Mouse (Mus musculus) hindbrain, embryonic 16.5 days (tissue): ENCODE measurements around the gene Magel2. TPM values are rescaled to one million over a fixed set of nuclear protein-coding genes. Genes with fewer than 3 reads are reported as not detected.
A peak's percentile ranks its signal among the peaks of the same experiment; 100 is the strongest.

ENCODE experiments used
- ATAC-seq: fragments of 200-750 bp; cut with Nextera tagmentation; 2 replicates; pipeline ENCODE4 v1.8.0; 2017; ENCODE audit warnings: moderate TSS enrichment, moderate library complexity
- H3K27ac ChIP-seq: fragments of 300-500 bp; sonication (generic); 2 replicates; pipeline ENCODE4 v1.5.1; 2014; ENCODE audit warnings: low read depth, mild to moderate bottlenecking, control low read depth, low read length, moderate library complexity
- H3K27me3 ChIP-seq: fragments of 300-500 bp; sonication (generic); replicated peaks from 2 replicates; pipeline ENCODE4 v1.6.1; 2014; ENCODE audit warnings: low read length; ENCODE audit not compliant: control insufficient read depth, insufficient read depth
- H3K36me3 ChIP-seq: fragments of 300-500 bp; sonication (generic); 2 replicates; pipeline ENCODE4 v1.6.1; 2014; ENCODE audit warnings: mild to moderate bottlenecking, low read length, moderate library complexity, mixed read lengths; ENCODE audit not compliant: control insufficient read depth, insufficient read depth
- H3K4me1 ChIP-seq: fragments of 300-500 bp; sonication (generic); 2 replicates; pipeline ENCODE4 v1.6.1; 2014; ENCODE audit warnings: low read depth, low read length; ENCODE audit not compliant: control insufficient read depth, insufficient read depth
- H3K4me2 ChIP-seq: fragments of 300-500 bp; sonication (generic); 2 replicates; pipeline ENCODE4 v1.6.1; 2014; ENCODE audit warnings: mild to moderate bottlenecking, low read length, control low read depth, moderate library complexity
- H3K4me3 ChIP-seq: fragments of 300-500 bp; sonication (generic); 2 replicates; pipeline ENCODE4 v1.5.1; 2014; ENCODE audit warnings: mild to moderate bottlenecking, low read length, control low read depth, moderate library complexity
- H3K9ac ChIP-seq: fragments of 300-500 bp; sonication (generic); 2 replicates; pipeline ENCODE4 v1.6.1; 2014; ENCODE audit warnings: low read depth, mild to moderate bottlenecking, control low read depth, low read length, moderate library complexity
- H3K9me3 ChIP-seq: fragments of 300-500 bp; sonication (generic); 2 replicates; pipeline ENCODE4 v1.6.1; 2014; ENCODE audit warnings: mild to moderate bottlenecking, low read length, moderate library complexity; ENCODE audit not compliant: control insufficient read depth
- whole genome bisulfite sequencing: fragments of 180-500 bp; shearing (Covaris S2); extraction: QIAGEN DNeasy Blood & Tissue Kit; methylation state at CpG from one replicate; pipeline ENCODE4 v1.1.7; 2014; 5-methylcytosine and 5-hydroxymethylcytosine counted together
- polyA plus RNA-seq: library from polyadenylated mRNA; unstranded; fragments of >200 nt; fragmentation: Nextera tagmentation; extraction: Ambion mirVana; gene quantifications from 2 replicates; pipeline ENCODE4 v1.2.1, GENCODE M21; 2015

Gene Magel2
- polyA plus RNA-seq = 13.7 and 18.9 TPM in 2 replicates

DNA sequence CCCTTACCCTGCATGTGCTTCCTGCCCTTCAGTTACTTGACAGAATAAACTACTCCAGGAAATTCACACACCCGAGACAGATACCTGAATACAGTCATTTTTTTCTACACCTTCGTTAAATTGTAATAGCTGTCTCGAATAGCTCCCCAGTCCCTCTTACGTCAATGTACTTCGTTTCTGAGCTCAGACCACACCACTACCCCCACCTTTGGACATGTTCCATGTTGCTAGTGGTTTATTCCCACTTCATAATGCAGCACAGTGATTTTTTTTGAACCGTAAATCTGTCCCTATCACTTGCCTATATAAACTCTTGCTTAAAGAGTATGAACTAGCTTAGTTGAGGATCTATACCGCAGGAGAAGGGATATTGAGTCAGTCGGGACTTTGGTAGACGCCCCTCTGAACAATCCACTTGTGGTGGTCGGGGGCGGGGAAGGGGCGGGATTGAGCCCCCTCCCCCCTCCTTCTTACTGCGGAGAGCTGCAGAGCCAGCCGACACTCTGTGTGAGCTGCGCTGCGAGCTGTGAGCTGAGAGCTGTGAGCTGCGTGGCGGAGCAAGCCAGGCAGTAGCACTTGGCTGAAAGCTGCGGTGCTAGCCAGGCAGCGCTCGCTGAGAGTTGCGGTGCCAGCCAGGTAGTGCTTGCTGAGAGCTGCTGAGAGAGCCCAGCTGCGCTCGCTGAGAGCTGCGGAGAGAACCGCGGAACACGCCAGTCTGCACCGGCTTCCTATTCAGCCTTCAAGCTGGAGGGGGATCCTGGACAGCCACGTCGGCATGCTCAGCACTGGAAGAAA lies at the start of gene Magel2:
Magel2 (plus strand) TSS at position 501 of the 795 bp plus-strand sequence.
- Histone ChIP-seq H3K36me3 (no peaks in the 10 kb centered on the region), H3K27ac (peak within 1 kb of the TSS; percentile 82), H3K4me2 (peak within 1 kb of the TSS; percentile 59), H3K4me1 (peaks cover 4% of the 10 kb centered on the region; the same call in 1 of the 2 replicates), H3K27me3 (no peaks in the 10 kb centered on the region), H3K9me3 (peaks cover 19% of the 10 kb centered on the region), H3K9ac (peak within 1 kb of the TSS; percentile 77), H3K4me3 (peak within 1 kb of the TSS; percentile 60)
- WGBS = 24% methylated on average over 30 of the region's 31 CpGs
- ATAC-seq = peak; percentile 98

DNA sequence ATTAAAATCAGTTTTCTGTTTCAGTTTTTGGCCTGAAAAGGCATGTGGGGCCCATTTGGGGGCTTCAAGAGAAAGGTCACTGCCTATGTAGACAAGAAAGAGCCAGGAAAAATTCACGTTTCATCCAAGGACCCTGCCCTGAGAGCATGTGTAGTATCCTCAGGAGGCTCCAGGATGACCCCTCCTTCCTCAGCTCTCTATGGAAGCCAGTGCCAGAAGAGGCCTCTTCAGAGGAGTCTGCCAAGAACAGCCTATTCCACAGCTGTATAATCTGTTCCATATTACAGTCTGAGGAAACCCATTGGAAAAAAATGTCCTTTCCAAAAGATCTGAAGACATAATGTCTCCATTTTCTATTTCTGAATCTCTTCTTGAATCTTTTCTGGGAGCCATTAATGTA lies 31.4 kb upstream of the Magel2 start:
- Histone ChIP-seq H3K36me3 (no peaks in the 10 kb centered on the region), H3K27me3 (no peaks in the 10 kb centered on the region), H3K9ac (no peak overlapping the region), H3K4me3 (no peak overlapping the region), H3K27ac (no peak overlapping the region), H3K4me2 (no peak overlapping the region), H3K4me1 (peaks cover 2% of the 10 kb centered on the region; the same call in 1 of the 2 replicates), H3K9me3 (peaks cover 9% of the 10 kb centered on the region)
- ATAC-seq = no peak
- WGBS = 36% methylated on average over 1 of the region's 1 CpGs

DNA sequence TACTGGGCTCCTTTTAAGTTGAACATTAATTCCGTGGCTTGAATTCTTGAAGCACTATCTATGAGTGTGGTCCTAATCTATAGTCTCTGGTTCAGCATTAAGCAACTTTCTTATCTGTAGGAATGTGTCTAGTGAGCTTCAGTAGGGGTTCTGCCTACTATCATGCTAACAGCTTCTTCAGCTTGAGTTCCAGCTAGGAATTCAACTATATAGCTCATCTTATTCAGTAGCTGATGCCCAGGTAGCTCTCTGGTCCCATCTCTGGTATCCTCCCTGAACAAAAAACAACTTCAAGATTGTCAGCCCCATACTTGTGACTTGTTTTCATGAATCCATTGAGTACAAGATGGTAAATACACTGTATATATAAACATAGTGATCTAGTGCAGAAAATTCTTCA lies 30.5 kb upstream of the Magel2 start, which contains the start of gene Ndn:
Ndn (plus strand) TSS at position 301 of the 400 bp plus-strand sequence.
- WGBS = 71% methylated on average over 1 of the region's 1 CpGs
- H3K36me3 ChIP-seq = no peaks in the 10 kb centered on the region
- no peak within 1 kb of the TSS for H3K4me2 ChIP-seq
- ATAC-seq = no peak
- H3K27me3 ChIP-seq = no peaks in the 10 kb centered on the region
- peaks cover 9% of the 10 kb centered on the region for H3K9me3 ChIP-seq
- peaks cover 2% of the 10 kb centered on the region; the same call in 1 of the 2 replicates for H3K4me1 ChIP-seq
- H3K27ac ChIP-seq = no peak within 1 kb of the TSS
- no peak within 1 kb of the TSS for H3K9ac ChIP-seq
- H3K4me3 ChIP-seq = no peak within 1 kb of the TSS

DNA sequence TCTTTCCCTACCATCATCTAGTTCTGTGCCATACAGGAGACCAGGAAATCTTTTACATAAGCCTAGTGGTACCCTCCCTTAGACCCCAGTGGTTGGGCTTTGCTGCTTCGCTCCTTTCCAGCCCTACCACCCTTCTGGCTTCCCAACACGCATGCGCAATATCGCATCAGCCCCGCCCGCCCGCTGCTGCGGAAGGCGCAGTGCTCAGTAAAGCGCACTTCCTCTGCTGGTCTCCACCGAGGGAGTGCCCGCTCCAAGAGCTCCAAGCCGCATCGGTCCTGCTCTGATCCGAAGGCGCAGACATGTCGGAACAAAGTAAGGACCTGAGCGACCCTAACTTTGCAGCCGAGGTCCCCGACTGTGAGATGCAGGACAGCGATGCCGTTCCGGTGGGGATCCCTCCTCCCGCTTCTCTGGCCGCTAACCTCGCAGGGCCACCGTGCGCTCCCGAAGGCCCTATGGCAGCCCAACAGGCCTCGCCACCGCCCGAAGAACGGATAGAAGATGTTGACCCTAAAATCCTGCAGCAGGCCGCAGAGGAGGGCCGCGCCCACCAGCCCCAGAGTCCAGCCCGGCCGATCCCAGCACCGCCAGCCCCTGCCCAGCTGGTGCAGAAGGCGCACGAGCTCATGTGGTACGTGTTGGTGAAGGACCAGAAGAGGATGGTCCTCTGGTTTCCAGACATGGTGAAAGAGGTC lies 28.6 kb upstream of the Magel2 start:
- H3K4me3 ChIP-seq = peak overlapping the region; percentile 56
- peaks cover 9% of the 10 kb centered on the region for H3K9me3 ChIP-seq
- H3K27ac ChIP-seq = peak overlapping the region; percentile 81
- 13% methylated on average over 42 of the region's 42 CpGs for WGBS
- peaks cover 2% of the 10 kb centered on the region; the same call in 1 of the 2 replicates for H3K4me1 ChIP-seq
- peak overlapping the region; percentile 75 for H3K4me2 ChIP-seq
- ATAC-seq = peak; percentile 97
- H3K36me3 ChIP-seq = no peaks in the 10 kb centered on the region
- H3K27me3 ChIP-seq = no peaks in the 10 kb centered on the region
- peak overlapping the region; percentile 65 for H3K9ac ChIP-seq

DNA sequence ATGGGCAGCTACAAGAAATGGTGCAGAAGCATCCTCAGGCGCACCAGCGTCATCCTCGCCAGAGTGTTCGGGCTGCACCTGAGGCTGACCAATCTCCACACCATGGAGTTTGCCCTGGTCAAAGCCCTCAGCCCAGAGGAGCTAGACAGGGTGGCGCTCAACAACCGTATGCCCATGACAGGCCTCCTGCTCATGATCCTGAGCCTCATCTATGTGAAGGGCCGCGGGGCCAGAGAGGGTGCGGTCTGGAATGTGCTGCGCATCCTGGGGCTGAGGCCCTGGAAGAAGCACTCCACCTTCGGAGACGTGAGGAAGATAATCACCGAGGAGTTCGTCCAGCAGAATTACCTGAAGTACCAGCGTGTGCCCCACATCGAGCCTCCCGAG lies 28.0 kb upstream of the Magel2 start:
- H3K4me3 ChIP-seq = peak overlapping the region; percentile 56
- peak overlapping the region; percentile 81 for H3K27ac ChIP-seq
- peak overlapping the region; percentile 75 for H3K4me2 ChIP-seq
- no peaks in the 10 kb centered on the region for H3K27me3 ChIP-seq
- 30% methylated on average over 17 of the region's 17 CpGs for WGBS
- H3K9me3 ChIP-seq = peaks cover 9% of the 10 kb centered on the region
- H3K36me3 ChIP-seq = no peaks in the 10 kb centered on the region
- H3K9ac ChIP-seq = peak overlapping the region; percentile 65
- ATAC-seq = peak; percentile 55; the same call in 1 of the 2 replicates
- peaks cover 2% of the 10 kb centered on the region; the same call in 1 of the 2 replicates for H3K4me1 ChIP-seq

DNA sequence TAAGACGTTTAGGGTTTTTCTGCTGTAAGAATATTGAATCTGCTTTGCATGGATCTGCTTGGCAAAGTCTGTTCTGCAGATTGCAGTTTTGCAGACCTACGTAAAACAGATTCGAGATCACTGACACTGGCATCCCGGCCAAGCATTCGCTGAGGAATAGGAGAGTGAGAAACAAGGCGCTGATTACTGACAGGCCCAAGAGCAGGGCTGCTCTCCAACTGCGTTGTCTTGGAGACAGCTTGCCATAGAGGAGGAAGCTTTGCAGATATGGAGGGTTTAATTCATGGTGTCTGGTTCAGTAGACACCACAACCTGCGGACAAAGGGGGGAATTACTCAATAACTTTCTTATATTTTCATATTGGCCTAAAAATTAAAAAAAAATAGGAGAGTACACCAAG lies 25.5 kb upstream of the Magel2 start:
- no peaks in the 10 kb centered on the region for H3K36me3 ChIP-seq
- no peak overlapping the region for H3K9ac ChIP-seq
- peaks cover 2% of the 10 kb centered on the region; the same call in 1 of the 2 replicates for H3K4me1 ChIP-seq
- H3K27me3 ChIP-seq = no peaks in the 10 kb centered on the region
- H3K4me3 ChIP-seq = no peak overlapping the region
- 38% methylated on average over 8 of the region's 8 CpGs for WGBS
- H3K27ac ChIP-seq = no peak overlapping the region
- H3K4me2 ChIP-seq = no peak overlapping the region; the same call in 1 of the 2 replicates
- no peak for ATAC-seq
- H3K9me3 ChIP-seq = peaks cover 9% of the 10 kb centered on the region

DNA sequence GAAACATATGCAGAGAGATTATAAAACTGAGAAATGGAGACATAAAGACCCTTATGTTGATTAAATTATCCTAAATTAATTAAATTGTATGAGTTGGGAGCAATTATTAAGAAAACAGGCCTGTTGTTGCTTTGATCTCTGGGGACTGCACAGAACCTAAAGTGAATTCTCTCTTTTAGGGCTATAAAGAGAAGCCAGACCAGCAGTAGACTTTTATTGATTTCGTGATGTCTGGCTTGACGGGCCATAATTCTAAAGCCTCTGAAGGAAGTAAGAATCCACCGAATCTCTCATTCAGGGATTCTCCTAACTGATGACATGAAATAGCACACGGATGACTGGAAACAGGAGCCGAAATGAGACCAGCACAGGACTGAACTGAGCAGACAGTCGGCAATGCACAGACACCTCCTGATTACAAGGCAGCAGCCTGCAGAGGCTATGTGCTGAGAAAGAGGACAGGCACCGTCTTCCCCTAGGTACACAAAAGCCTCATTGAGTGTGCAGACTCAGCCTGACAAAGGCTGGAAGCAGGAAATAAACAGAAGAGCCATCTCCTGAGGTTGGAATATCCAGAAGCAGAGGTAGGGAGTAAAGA lies 11.7 kb upstream of the Magel2 start:
- Histone ChIP-seq H3K9me3 (no peaks in the 10 kb centered on the region), H3K36me3 (no peaks in the 10 kb centered on the region), H3K9ac (no peak overlapping the region), H3K4me3 (peak overlapping the region; percentile 28), H3K4me2 (peak overlapping the region; percentile 39), H3K27ac (peak overlapping the region; percentile 49), H3K4me1 (no peaks in the 10 kb centered on the region), H3K27me3 (no peaks in the 10 kb centered on the region)
- WGBS = 42% methylated on average over 7 of the region's 7 CpGs
- peak; percentile 91 for ATAC-seq

DNA sequence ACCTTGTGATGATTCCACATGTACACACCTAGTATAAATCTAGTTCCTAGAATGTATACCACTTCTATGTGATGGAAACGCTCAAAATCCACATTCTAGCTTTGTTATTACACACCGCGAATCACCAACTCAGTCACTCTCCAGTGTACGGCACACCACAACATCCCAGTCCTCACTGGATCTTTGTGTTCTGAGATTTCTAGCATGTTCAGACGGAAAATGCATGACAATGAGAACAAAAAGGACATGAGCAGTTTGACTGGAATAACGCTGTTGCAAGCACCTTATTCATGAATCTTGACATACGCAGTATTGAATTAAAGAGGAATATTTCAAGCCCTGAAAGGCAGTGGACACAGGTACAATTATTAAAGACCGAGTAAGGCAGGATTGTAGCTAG lies 10.1 kb upstream of the Magel2 start:
- Histone ChIP-seq H3K27me3 (no peaks in the 10 kb centered on the region), H3K4me3 (peak overlapping the region; percentile 23), H3K4me1 (no peaks in the 10 kb centered on the region), H3K27ac (peak overlapping the region; percentile 72; the same call in 1 of the 2 replicates), H3K4me2 (peak overlapping the region; percentile 41), H3K9me3 (no peaks in the 10 kb centered on the region), H3K9ac (no peak overlapping the region), H3K36me3 (no peaks in the 10 kb centered on the region)
- ATAC-seq = no peak; the same call in 1 of the 2 replicates
- WGBS = 55% methylated on average over 8 of the region's 8 CpGs
